Mouse (Mus musculus): Measurements from ENCODE around the gene Sdhaf2.

The Sdhaf2 gene

GRCm38 (mm10) chr19:10496976-10497375 lies 29.0 kb downstream of the Sdhaf2 start:
- DNase-seq, result no peak

GRCm38 (mm10) chr19:10495670-10496069 lies 30.3 kb downstream of the Sdhaf2 start:
- no peak for DNase-seq

DNA sequence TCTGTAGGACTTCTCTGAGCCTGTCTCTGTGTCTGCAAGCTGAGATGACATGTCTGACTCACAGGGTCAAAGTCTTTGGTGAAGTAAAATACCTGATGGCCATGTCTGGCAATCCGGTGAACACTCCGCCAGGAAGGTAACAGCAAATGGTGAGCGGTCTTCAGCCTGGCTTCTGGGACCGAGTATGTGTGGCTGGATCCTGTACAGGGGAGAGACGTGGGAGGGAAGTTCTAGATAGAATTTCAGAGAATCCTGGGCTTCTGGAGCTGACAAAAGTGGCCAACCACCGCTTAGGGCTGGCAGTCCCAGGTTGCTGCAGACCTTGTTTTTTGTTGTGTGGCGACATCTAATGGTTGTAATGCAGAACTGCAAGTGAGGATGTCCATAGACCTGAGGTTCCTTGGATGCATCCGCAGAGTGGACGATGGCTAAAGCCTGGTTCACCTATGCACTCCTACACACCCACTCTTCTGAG lies 39.6 kb downstream of the Sdhaf2 start:
- DNase-seq, result peak; percentile 31 to 63

- DNase-seq, result no peak
These were observed 43.2 kb downstream of the Sdhaf2 start, which contains the start of gene Ppp1r32 for GRCm38 (mm10) chr19:10482703-10483102. Gene Ppp1r32 (minus strand): TSS chr19:10482928.

DNA sequence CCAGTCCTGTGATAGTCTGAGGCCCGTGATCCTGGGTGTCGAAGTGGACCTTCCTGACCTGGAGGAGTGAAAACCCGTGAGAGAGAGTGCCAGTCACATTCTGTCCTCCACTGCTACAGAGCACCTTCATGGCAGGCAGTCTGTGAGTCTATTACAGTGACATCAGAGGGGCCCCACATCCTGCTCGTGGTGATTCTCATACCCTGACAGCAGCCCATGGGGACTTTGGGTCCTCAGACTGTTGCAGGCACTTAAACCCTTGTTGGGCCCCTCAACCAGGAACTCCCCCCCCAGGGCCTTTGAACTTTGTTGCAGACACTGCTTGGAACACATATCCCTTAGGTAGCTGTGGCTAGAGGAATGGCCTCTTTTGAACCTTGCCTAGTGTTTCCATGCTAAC lies 46.4 kb downstream of the Sdhaf2 start:
- DNase-seq, result no peak

GRCm38 (mm10) chr19:10473779-10474178 lies 52.2 kb downstream of the Sdhaf2 start:
- DNase-seq, result no peak

- DNase-seq, result no peak
These were observed 53.0 kb downstream of the Sdhaf2 start for GRCm38 (mm10) chr19:10472958-10473357.

DNA sequence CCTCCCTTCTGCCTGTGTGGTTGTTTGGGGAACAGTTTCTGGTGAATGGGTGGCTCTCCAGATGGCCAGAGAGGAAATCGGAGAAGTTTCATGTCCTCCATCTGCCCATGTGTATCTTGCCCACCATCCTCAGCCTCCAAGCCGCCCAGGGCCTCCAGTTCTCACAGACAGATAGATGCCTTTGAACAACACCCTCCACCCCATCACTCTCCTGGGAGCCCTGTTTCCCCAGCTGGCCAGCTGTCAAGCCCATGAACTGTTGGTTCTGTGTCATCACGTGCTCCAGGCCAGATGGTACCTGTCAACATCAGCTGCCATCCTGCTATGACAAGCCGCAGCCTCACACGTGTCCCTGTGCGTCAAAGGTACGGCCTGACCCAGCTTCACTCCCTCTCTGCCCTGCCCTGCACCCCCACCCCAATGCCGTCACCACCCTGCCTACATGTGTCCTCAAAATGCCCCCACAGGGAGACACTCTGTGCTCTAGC lies 56.7 kb downstream of the Sdhaf2 start:
- no peak for DNase-seq

- no peak for DNase-seq
These were observed 61.5 kb downstream of the Sdhaf2 start for GRCm38 (mm10) chr19:10464427-10464826.

DNA sequence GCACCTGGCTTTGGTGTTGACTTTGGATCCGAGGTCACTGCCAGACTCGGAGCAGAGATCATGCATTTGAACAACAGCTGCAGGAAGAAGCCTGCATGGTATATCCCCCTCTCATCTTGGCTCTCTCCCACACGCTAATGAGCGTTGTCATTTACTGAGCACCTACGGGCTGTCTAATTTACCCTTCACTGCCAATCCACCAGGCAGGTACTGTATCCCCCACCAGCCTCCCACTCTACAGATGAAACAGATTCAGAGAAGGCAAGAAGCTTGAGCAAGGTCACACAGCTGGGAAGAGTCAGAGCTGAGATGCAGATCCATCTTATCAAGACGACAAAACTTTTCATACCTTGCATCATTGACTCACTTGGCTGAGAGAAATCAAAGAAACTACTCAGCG lies 64.4 kb downstream of the Sdhaf2 start:
- DNase-seq, result no peak

- DNase-seq, result no peak
These were observed 66.0 kb downstream of the Sdhaf2 start for GRCm38 (mm10) chr19:10459907-10460306.

GRCm38 (mm10) chr19:10458096-10458495 lies 67.8 kb downstream of the Sdhaf2 start:
- DNase-seq, result peak; percentile 31

GRCm38 (mm10) chr19:10457484-10457800 lies 68.5 kb downstream of the Sdhaf2 start:
- peak; percentile 25 to 33 for DNase-seq

DNA sequence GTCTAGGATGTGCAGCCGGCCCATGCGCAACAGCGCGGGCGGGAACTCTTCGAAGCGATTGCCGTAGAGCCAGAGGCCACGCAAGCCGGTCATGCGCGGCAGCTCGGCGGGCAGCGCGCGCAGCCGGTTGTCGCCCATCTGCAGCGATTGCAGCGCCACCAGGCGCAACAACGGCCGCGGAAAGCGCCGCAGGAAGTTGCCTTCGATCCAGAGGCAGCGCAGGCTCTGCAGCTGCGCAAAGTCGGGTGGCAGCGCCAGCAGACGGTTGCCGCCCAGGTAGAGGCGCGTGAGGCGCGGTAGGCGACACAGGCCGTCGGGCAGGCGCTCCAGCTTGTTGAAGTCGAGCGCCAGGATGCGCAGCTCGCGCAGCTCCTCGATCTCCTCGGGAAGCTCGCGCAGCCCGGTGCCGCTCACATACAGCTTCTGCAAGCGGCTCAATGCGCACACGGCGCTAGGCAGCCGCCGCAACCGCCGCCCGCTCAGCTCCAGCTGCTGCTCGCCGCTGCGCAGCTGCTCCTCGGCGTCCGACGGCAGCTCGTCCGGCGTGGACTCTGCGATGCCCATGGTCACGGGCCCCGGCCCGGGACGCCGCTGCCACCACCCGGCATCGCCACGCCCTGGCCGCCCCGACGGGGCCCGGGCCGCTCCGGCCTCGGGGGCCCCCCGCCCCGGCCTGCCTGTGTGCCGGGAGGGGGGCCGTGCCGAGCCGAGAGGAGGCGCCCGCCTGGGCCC lies 69.0 kb downstream of the Sdhaf2 start, which contains the start of gene Lrrc10b:
Gene Lrrc10b, minus strand, starts transcription at position 722 of the 732 bp plus-strand sequence.
- peak in 1 of 2 experiments; percentile 39 for DNase-seq

DNA sequence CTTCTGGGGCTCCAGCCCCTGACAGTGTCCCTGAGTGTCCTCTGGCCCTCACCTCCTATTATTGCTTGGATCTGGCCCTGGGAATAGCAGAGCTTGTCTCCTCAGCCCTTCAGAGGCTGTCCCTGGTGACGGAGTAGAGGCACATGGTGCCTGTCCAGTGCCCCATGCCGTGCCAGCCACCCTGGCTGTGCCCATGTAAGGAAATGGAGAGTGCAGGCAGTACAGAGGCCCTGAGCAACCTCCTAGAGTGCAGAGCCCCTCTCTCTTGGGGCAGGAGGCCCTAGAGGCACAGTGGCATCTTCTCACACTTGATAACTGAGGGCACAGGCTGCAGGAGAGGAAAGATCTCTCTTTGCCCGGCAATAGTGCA lies 70.5 kb downstream of the Sdhaf2 start:
- no peak for DNase-seq

DNA sequence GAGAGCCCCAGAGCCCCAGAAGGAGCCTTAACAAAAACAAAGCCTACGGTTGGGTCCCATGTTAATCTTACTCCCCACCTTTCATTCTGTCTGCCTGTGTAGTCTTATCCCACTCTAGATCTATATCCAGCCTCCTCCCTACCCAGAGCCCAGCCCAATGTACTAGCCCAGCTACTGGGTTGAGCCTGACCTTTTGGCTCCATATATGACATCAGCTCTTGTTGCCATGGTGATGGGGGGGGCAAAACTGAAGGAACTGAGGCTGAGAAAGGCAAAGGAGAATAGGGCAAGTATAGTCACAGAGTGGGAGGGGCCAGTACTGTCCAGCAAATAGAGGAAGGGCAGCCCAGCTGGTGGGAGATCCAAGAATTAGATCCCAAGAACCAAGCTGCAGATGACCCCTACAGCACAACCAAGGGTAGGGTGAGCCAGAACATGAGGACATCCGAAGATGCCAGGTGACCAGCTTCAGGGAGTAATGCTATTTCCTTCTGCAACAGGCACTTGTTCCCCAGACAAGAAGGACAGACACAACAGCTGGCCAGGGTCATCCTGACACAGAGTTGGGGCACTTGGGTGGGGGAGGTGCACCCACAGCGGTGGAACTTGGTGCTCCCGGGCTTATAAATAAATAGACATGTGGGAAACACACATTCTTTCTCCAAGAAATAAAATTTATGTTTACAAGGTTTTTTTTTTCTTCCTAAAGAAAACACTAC lies 71.1 kb downstream of the Sdhaf2 start:
- no peak for DNase-seq

Data from kidney, adult 8-10 months (tissue).